Mouse (Mus musculus): ENCODE measurements around the gene Tmcc3. TPM values are rescaled to one million over a fixed set of nuclear protein-coding genes. Genes with fewer than 3 reads are reported as not detected.
A peak's percentile ranks its signal among the peaks of the same experiment; 100 is the strongest.

Gene Tmcc3
- total RNA-seq, 2 experiments from 2014 or later, result 23.1 to 23.6 TPM

DNA sequence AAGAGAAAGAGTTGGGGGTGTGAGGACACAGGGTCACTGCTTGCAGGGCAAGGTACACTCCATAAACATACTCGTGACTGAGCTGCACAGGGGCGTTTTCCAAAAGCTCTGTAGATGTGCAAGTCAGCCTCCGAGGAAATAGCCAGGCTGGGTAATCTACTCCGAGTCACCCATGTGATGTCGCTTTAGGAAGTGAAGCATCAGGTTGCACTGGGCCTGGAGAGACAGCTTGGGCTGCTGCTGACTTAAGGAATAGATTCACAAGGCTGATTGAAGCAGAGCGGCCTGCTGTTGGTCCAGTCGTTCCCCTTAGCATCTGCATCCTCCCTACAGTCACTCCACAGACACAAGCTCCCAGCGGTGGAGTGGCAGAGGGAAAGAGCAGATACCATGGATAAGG lies 274.1 kb downstream of the Tmcc3 start:
- intact Hi-C loops (cut with DNase I), result no loop called here
- no peak for DNase-seq (ENCODE audit: low spot score in 2 of 2)

DNA sequence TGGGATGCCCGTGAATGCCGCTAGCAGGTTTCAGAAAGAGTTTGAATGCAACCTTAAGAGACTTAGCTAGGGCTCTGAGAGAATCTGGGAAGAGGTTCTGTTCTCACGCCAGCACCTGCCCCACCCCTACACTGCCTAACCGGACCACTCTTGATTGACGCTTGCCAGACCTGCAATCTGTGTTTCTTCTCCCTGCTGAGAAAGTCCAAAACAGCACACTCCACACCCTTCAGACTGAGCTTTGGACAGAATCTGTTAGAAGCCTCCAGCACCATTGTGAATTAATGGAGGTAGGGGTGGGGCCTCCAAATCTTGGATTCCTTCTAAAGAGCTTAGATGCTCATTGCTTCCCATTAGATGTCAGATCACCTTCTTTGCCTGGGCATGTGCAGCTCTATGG lies 277.2 kb downstream of the Tmcc3 start:
- DNase-seq (ENCODE audit: low spot score in 2 of 2), result no peak
- intact Hi-C loops (cut with DNase I), result no loop called here

DNA sequence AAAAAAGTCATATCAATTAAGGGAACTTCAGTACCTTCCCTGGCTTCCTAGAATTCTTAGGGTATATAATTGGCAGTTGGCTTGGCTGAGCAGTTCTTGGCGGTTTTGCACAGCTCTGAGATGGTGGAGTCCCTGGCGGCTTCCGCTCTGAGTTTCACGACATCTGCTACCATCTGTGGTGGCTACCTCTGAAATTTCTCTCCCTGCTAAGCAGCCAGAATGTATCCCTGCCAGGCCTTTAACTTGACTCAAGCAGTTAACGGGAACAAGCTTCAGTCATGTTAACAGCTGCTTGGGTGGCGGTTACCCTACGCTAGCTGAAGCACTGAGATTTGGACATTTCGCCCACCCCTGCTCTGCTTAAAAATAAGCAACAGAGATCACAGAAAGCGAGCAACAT lies 284.0 kb downstream of the Tmcc3 start:
- peak; percentile 55 to 93 for DNase-seq (ENCODE audit: low spot score in 2 of 2)
- intact Hi-C loops (cut with DNase I), result loop anchor here (5.0 kb wide), 1 partner anchor 73 kb away; no protein-coding TSS in a partner anchor

DNA sequence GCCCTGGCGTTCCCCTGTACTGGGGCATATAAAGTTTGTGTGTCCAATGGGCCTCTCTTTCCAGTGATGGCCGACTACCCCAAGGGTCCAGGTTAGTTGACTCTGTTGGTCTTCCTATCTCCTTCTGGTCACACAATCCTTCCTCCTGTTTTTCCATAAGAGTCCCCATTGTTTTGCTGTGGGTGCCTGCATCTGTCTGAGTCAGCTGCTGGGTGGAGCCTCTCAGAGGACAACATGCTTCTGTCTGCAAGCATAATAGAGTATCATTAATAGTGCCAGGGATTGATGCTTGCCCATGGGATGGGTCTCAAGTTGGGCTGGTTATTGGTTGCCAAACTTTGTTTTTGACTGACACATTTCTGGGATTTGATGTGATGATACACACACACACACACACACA lies 288.1 kb downstream of the Tmcc3 start:
- intact Hi-C loops (cut with DNase I), result loop anchor here (5.0 kb wide), 1 partner anchor 78 kb away; no protein-coding TSS in a partner anchor
- peak in 1 of 2 experiments; percentile 6 for DNase-seq (ENCODE audit: low spot score in 2 of 2)

DNA sequence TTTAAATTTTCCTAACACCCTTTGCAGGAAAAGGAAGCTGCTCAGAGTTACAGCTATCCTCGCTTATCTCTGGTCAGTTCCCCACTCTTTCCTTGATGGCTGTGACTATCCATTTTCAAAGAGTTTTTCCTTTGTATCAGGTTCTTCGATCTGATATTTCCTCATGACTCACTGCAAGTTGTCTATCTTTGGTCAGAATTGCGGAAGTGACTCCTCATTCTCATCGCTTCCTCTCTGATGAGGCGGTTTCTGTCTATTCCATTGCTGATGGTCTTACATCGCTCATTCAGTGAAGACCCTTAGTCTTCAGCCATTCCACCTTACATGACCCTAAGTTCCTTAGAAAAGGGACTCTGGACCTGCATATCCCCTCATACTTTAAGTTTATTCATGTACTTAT lies 289.3 kb downstream of the Tmcc3 start:
- intact Hi-C loops (cut with DNase I), result no loop called here
- no peak for DNase-seq (ENCODE audit: low spot score in 2 of 2)

DNA sequence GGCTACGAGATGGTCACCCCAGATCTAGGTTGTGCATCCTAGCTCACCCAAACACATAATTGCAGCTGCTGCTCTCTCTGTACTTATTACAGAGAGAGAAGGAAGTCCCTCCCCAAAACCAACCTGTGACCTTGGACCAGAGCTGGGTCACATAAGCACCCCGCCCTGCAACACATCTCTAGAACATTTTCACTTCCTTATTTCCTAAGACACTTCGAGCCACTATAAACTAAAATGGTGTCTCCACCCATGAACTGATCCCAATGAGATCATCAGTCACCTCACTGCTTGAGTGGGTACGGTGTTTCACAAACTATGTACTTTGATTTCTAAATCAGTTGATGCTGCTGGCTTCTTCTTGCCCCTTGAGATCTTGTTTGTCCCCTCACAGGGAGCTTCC lies 293.7 kb downstream of the Tmcc3 start:
- DNase-seq (ENCODE audit: low spot score in 2 of 2), result no peak
- intact Hi-C loops (cut with DNase I), result loop anchor here (5.0 kb wide), 1 partner anchor 88 kb away; no protein-coding TSS in a partner anchor

DNA sequence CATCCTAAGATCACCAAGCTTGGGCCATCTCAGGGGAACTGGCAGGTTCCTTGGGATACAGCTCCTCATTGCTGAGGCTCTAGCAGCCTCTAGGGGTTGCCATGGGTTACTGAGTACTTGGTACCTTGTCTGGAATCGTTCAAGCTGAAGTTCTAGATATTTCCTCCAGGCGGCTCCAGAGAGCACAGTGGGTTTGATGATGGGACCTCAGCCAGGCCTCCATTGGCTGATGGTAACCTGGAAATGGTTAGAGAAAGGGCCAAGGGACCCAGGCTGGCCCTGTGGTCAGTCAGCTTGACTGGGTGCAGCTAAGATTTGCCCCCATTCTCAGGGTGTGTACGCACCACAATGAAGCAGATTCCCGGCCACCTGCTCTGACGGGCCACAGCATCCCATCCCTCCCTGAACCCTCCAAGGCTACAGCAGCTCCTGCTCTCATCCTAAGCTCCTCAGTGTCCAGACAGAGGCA lies 297.6 kb downstream of the Tmcc3 start:
- intact Hi-C loops (cut with DNase I), result loop anchor here (1.0 to 5.0 kb wide), 3 partner anchors 92 to 399 kb away; no protein-coding TSS in a partner anchor
- DNase-seq (ENCODE audit: low spot score in 2 of 2), result peak; percentile 82 to 87

DNA sequence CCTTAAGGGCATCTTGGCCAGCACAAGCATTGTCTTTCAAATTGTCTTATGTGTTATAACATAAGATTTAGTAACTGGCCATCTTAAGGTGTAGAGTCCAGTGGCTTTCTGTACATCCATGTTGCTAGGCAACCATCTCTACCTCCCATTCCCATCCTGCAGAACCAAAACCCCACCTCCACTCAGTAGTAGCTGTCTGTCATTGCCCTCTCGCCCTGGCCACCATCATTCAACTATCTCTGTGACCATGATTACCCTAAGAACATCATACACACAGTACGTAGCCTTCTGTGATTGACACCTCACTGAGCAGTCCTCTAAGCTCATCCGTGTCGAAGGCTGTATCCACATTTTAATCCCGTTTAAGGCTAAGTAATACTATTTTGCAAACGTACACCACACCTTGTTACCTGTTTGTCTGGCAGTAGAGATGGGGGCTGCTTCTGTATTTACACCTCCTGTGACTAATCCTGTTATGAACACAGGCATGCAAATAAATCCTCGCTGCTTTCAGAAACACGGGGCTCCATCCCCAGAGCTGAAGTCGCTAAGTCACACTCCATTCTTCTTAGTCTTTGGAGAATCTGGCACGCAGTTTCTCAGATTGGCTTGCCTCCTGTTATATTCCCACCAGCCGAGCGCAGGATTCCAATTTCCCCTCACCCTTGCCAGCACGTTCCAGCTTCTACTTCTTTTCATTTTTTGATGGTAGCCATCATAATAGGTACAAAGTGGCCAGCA lies 299.6 kb downstream of the Tmcc3 start:
- no peak for DNase-seq (ENCODE audit: low spot score in 2 of 2)
- intact Hi-C loops (cut with DNase I), result no loop called here

DNA sequence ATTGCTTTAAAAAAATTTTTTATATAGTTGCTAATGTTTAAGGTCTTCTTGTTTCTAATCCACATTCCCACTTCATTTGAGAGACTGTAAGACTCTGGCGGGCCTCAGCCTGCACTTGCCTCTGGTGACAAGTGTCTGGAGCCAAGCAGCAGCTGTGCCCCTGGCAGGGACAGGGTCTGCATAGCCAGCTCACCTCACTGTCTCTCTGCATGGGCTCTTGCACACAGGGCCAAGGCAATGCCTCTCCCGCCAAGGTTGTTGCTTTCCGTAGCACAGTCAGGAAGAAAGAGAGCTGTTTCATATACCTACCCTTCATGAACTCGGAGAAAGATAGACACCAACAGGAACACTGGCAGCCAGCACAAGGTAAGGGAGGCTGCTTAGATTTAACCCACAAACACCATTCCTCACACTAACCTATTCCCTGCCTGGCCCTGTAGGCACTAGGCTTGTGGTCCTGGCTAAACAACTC lies 300.3 kb downstream of the Tmcc3 start:
- intact Hi-C loops (cut with DNase I), result no loop called here
- no peak for DNase-seq (ENCODE audit: low spot score in 2 of 2)

DNA sequence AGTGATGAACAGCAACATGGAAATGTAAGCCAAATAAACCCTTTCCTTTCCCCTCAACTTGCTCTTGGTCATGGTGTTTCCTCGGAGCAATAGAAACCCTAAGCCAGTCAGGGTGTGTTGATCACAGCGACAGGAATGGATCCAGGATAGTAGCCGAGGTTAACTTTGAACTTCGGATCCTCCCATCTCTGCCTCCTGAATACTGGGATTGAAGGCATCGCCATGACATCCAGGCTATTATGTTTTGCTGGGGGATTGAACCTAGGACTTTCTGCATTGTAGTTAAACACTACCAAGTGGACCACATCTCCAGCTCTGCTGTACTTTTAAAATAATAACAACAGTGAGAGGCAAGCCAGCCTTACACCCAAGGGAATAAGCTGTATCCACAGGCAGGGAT lies 307.8 kb downstream of the Tmcc3 start:
- intact Hi-C loops (cut with DNase I), result no loop called here
- DNase-seq (ENCODE audit: low spot score in 2 of 2), result no peak

DNA sequence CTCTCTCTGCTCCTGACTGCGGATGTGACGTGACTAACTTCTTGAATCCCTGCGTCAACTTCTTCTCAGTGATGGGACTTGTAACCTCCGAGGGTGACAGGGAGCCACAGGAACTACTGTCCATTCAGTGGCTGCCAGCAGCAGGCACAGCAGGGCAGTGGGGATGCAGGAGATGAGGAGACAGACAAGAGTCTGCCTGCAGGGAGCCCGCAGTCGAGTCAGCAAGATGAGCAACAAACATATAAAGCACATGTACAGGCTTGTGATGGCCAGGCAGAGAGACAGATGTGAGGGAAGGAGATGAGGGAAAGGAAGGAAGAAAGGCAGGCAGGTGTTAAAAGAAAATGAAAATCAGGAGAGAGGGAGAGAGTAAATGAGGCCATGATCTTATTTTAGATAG lies 308.8 kb downstream of the Tmcc3 start:
- intact Hi-C loops (cut with DNase I), result no loop called here
- DNase-seq (ENCODE audit: low spot score in 2 of 2), result no peak

DNA sequence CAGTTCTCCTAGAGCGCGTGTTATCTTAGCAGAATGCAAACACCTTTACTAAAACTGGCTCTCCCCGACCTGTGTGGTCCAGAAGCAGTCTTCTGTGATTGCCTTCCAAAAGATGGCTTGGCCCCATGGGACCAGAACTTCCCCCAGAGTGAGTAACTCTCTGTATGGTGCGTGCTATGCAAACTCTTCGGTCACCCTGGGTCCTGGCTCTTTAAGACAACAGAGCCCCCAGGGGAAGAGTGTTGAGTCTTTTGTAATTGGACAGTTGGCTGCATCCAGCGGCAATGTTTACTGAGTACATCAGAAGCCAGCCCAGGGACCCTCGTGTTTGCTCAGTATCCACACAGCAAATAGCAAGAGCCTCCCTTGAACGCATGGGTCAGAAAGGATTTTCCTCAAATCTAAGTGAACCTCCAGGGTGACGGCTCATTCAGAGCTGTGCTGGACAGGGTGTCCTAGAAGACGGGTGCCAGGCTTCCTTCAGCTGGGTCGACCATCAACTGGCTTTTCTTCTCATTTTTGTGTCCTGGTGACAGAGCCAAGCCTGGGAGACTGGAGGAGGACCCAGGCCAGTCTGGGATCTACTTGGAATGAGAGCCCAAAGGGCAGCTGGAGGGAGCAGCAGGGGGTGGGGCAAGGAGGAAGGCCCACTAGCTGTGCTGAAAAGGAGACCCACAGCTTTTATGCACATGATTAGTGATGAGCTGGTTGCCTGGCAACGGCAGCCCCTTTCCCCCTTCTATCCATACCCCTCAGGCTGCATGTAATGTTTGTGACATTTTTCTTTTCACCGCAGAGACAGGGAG lies 309.9 kb downstream of the Tmcc3 start:
- intact Hi-C loops (cut with DNase I), result loop anchor here (2.0 kb wide), 1 partner anchor 327 kb away; no protein-coding TSS in a partner anchor
- no peak for DNase-seq (ENCODE audit: low spot score in 2 of 2)

DNA sequence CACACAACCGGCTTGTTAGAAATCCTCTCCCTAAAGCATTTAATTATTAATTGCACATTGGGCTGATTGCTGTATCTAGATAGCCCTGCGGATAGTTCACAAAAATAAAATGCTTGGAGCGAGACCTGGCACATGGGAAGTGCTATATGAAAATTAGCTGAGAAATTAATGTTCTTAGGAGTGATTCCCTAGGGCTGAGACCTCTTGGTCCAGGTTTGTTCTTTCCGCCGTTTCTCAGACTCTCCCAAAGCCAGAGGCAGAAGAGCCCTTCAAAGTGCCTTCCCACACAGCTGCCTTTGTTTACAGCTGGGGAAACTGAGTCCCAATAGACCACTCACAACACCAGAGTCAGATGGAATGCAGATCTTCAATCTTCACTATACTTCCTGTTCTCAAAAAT lies 310.5 kb downstream of the Tmcc3 start:
- DNase-seq (ENCODE audit: low spot score in 2 of 2), result no peak
- intact Hi-C loops (cut with DNase I), result loop anchor here (2.0 kb wide), 1 partner anchor 327 kb away; no protein-coding TSS in a partner anchor

DNA sequence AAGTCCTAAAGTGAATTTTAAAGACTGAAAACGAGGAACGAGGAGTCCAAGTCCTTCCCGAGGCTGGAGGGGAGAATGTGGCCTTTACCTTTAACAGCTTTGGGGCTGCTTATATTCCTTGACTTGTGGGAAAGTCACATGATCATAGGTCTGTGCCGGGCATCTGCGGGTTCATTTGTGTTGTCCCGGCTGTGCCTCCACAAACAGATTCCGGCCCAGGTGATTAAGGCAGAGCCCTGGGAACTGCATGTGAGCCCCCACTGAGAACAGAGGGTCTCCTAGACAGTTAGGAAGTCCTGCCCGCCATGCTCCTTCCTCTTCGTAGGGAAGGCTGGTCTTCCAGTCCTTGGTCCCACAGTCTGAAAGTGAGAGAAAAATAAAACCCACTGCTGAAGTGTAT lies 311.1 kb downstream of the Tmcc3 start:
- DNase-seq (ENCODE audit: low spot score in 2 of 2), result no peak
- intact Hi-C loops (cut with DNase I), result loop anchor here (2.0 kb wide), 1 partner anchor 326 kb away; no protein-coding TSS in a partner anchor

DNA sequence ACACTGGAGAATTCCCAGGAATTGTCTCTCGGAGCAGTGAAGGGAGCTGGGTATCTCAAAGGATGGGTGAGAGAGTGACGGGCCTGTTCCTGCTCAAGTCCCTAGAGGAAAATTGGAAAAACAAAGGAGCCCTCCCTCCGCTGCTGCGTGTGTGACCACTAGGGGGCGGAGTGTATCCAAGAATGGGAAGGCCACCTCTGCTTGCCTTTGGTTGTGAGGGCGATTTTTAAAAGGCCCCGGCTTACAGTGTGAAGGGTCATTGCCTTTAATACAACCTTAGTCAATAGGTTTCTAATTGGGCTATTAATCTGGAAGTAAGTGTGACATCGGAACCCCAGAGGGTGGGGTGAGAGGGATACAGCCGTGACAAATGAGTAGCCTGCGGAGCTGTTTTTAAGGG lies 311.9 kb downstream of the Tmcc3 start:
- intact Hi-C loops (cut with DNase I), result loop anchor here (2.0 kb wide), 1 partner anchor 325 kb away; no protein-coding TSS in a partner anchor
- peak; percentile 80 to 88 for DNase-seq (ENCODE audit: low spot score in 2 of 2)

DNA sequence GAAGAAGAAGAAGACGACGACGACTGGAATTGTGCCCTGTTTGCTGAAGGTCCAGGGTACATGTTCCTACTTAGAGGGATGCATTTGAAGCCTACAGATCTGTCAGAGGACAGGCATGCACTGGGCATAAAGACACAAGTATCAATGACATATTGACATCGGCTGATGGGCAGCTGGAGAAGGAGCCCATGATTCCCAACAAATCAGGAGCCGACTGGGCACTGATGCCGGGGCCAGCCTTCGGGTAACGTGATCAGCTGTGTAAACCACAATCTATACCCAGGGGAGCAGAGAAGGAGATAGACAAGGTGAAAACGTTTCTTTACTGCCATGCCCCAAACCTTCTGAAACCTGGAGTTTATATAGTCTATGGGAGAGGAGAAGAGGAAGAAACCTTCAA lies 313.3 kb downstream of the Tmcc3 start:
- DNase-seq (ENCODE audit: low spot score in 2 of 2), result no peak
- intact Hi-C loops (cut with DNase I), result no loop called here

DNA sequence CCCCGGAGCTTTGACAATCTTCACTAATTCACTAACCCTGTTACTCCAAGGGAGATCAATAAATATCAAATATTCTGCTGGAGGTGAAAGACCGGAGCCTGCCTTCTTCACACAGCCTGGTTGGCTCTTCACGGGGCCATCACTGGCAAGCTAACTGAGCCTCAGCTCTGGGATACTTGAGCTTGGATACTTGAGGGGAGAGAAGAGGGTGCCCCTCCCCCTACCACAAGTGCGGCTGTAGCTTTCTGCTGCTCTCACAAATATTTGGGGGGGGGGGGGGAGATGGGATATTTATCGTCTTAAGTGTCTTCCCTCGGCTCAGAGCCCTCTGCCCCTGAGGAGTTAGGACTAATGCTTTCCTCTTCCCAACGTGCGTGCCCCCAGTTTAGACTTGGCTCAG lies 313.9 kb downstream of the Tmcc3 start:
- no peak for DNase-seq (ENCODE audit: low spot score in 2 of 2)
- intact Hi-C loops (cut with DNase I), result no loop called here

DNA sequence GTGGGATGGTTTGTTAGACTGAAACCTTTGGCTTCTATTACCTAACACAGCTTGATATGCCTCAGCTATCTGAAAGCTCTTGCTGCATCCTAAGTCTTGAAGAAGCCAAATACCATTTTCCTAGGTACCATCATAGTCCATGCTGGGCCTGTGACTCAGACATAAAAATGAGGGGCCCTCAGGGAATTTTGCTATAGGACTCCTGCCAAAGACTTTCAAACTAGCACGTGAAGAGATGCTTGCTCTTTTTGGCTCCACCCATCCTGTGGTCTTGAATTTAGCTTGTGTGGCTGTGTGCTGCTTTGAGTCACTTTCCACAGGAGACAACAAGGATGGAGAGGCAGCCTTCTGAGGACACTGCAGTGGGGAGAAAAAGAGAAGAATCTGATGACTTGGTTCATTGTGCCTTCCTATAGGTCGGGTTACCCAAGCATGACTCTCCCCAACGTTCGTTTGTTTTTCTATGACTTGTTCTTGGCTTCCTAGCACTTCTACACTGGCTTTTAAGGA lies 319.1 kb downstream of the Tmcc3 start:
- intact Hi-C loops (cut with DNase I), result no loop called here
- no peak for DNase-seq (ENCODE audit: low spot score in 2 of 2)

DNA sequence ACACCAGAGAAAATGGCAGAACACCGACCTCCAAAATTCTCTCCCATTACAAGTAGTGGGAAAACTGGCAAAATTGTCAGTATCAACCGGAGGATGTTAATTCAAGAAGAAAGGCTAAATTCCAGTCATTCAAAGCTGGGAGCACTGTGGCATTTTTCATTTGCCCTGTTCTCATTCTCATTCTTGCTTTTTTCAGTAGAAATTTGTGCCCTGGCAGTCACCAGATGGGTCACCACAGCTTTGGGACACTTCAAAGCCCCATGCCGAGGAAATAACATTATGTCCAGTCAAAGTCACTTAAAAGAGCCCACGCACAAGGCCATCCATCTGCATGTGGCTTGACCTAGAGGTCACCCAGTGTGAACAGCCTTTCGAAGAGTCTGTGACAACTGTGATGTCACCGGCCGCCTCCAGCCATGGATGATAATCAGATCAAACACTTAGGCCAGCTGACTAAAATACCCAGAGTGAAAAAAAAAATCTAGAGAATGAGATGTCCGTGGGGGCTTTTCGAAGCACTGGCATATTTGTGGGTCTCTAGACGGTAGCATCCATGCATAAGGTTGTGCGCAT lies 319.9 kb downstream of the Tmcc3 start:
- intact Hi-C loops (cut with DNase I), result no loop called here
- DNase-seq (ENCODE audit: low spot score in 2 of 2), result no peak

DNA sequence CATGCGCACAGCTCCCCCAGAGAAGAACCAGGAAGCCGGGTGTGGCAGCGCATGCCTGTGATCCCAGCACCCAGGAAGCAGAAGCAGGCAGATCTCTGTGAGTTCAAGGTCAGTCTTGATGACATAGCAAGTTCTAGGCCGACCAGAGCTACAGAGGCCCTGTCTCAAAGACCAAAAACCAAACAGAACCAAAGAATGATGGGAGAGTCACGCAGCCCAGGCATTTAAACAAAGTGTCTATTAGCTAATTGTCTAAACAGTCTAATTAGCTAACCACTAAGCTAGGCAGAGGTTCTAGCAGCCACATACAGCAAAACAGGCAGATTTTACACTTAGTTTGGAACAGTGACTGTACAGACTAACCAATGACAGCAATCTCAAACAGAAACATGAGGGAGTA lies 320.5 kb downstream of the Tmcc3 start:
- intact Hi-C loops (cut with DNase I), result no loop called here
- DNase-seq (ENCODE audit: low spot score in 2 of 2), result no peak
